Mouse (Mus musculus): Measurements from ENCODE around the gene Mlip.

Mlip gene

DNA sequence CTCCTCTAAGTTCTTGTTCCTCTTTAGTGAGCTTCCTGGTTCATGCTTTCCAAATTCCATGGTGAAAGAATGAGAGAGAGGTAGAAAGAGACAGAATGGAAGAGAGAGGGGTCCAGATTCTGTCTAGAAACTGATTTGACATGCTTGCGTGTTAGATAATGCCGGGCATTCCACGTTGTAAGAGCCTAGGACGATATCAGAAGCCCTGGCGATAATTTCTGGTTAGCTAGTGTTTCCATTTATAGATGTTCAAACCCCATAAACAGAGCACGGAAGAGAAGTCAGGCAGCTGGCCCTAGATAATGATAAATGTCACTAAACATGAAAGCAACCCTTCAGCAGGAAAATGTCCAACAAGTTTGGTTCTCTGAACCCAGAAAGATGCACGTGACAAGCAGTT lies 5.1 kb downstream of the Mlip start:
- no peak for DNase-seq (ENCODE audit: low spot score in 2 of 2)

DNA sequence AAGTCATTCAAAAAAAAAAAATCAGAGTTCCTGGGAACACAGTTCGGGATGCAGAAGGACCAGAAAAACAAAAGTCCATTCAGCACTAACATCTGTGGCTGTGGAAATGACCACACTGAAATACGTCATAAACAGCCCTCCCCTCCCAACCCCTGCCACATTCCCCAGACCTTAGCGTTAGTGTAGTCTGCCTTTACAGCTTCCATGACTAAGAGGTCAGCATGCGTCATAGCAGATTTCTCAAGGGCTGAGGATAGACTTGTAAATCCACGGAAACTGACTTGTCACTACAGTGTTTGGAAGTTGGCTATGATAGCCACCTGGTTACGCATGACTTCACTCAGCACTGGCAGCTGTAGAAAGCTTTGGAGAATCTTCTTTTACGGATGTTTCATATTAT lies 8.5 kb downstream of the Mlip start:
- DNase-seq (ENCODE audit: low spot score in 2 of 2): no peak

DNA sequence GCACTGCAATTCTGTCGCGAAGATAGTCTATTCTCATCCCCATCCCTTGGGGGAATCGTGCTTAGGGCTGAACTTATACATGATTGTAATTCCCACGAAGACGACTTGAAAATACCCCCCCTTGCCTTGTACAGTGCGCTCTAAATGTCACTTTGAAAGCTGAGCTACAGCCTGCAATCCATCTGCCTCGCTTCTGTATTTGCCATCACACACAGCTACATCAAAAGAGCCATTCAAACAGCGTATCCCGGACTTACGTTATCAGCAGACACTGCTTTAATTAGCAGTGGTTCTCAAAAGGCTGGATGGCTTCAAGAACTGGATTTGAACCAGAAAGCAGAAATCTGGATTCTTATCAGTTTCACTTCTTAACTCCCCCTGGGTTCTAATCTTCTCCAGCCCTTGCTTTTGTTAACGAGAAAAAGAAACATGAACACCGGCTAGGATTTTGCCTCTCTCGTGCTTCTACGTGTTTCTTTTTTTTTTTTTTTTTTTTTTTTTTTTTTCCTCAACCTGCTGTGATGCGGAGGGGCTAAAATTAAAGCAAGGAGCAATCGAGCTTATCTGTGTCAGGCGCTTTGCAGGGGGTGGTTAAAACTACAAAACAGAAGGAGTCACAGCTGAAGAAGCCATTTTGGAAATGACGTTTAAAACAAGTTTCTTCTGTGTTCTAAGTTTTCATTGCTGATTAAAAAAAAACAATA lies 12.5 kb downstream of the Mlip start:
- DNase-seq (ENCODE audit: low spot score in 2 of 2): peak; percentile 52 to 80

DNA sequence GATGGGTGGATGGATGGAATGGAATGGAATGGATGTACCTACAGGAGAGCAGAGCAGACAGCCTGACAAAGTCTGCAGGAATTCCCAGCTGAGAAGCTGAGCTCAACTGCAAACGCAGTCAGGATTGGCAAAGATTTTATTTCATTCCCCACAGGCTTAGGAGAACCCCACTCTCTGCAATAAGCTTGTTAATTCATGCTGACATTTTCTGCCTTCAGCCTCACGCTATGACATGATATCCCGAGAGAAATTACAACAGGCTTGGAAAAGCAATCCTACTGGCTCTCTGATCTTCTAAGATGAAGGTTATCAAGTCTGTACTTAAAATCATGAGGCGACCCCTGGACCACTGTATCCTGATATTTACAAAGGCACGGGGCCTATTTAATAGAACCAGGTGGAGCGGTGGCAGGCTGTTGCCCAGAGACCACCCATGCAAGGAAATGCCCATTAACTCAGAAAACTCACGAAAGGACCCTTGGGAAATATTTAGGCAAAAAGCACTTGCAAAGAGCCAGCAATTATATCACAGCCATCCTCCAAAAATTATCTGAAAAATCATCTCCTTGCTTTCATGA lies 13.1 kb downstream of the Mlip start:
- DNase-seq (ENCODE audit: low spot score in 2 of 2): peak in 1 of 2 experiments; percentile 31

DNA sequence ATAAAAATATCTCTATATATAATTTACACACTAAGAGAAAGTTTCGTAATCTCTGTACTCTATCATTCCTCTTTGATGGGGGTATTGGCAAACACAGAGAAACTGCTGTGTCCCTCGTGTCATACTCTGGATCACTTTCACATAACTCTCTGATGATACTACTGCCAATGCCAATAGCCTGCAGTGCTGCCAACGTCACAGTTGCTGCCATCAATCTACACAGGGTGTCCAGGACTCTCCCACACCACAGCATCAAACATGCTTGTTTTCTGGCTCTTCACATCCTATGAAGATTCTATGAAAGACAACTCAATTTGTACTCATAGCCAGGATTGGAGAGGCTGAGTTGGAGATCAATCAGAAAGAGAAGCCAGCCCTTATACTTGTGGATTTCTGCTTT lies 17.4 kb downstream of the Mlip start:
- no peak for DNase-seq (ENCODE audit: low spot score in 2 of 2)

DNA sequence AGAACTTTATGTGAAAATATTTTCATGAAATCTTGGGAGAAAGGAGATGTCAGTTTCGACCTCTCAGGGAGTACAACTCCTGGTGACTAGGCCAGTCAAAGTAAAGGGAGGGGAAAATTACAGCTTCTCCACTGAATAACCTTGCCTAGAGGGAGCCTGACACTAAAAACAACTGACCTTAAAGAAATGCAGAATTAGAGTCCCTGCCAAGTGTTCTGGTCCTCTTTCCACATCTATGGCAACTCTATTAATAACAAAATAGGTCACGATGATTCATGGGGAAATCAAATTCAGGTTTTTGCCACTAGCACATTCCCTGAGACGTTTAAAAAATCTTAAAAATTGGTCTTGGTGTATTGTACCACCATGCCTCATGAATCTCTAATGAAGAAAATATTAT lies 34.4 kb downstream of the Mlip start:
- no peak for DNase-seq (ENCODE audit: low spot score in 2 of 2)

DNA sequence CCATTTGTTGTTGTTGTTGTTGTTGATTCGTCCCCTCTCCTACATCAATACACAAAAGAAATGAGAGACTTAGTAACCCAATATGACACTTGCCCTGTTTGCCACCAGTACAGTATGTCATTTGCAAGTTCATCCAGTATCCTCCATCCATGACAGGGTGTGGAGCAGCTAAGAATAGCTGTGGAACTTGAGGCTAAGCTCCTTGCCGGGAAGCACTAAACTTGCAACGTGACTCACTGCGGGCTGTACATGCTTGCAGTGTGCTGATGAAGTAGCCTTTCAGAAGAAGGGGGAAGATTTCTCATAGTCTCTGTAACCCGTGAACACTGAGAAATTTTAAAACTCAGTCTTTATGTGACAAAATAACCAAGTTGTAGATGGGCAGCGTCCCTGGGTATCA lies 42.2 kb downstream of the Mlip start:
- no peak for DNase-seq (ENCODE audit: low spot score in 2 of 2)

DNA sequence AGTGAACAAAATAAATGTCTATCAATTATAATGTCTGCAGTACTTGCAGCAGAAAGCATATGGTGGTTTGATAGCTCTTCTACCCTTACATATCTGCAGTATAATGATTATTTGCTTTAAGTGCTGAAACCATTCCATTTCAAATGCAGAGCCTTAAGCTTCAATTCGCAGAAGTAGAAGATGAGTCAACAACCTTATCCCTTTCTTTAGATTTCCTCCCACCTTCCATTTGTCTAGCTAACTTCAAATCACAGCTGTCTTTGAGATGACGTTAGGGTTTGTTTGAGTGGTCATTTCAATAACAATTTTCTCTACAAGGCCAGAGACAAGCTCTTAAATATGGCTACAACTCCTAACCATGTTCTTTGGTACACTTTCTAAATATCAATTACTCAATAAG lies 47.4 kb downstream of the Mlip start:
- no peak for DNase-seq (ENCODE audit: low spot score in 2 of 2)

DNA sequence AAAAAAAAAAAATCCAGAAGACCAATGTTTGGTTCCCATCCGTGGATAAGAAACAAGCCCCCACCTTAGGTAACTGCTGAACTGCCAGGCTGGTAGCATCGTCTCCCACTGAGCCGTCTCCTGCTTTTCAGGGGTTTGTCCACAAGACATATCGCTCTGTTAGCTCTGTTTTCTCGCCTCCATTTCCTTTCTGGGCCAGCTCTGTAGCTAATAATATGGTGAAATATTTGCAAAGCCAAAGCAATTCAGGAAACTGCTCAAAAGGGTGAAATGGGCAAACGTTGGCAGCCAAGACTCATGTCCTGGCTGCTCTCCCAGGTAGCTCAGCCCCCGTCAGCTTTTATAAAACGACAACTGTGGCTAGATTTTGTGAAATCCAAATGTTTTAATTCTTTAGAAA lies 50.4 kb downstream of the Mlip start:
- DNase-seq (ENCODE audit: low spot score in 2 of 2): peak in 1 of 2 experiments; percentile 32

DNA sequence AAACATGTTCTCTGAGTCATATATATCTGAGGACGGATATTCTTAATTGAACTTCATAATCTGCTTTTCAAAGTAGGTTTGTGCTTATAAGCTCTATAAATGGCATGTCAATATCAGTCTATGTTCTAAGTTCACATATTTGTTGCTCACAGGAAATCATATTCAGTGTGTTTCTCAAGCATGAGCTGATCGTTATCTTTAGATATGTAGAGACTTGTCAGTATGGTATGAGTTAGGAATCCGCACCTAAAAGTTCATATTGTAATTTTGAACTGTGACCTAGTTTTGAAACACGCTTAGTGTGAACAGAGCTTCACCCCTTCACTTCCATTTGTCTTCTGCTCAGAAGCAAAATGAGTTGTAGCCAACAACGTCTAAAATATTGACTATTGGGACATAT lies 64.8 kb downstream of the Mlip start:
- no peak for DNase-seq (ENCODE audit: low spot score in 2 of 2)

DNA sequence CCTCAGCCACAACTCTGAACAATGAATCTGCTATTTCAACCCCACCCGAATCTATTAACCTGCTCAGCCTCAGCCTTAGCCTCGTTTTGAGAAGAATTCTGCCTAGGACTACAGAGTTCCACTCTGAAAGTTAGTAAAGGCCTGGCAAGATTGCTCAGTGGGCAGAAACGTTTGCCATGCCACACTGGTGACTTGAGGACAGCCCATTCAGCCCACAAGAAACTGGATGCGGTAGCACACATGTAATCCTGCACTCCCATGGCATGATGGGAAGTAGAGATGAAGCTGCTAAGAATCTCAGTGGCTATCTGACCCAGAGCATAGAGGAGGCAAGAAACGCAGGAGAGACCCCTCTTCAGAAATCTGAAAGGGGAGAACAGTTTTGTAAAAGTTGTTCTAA lies 73.4 kb downstream of the Mlip start:
- no peak for DNase-seq (ENCODE audit: low spot score in 2 of 2)

DNA sequence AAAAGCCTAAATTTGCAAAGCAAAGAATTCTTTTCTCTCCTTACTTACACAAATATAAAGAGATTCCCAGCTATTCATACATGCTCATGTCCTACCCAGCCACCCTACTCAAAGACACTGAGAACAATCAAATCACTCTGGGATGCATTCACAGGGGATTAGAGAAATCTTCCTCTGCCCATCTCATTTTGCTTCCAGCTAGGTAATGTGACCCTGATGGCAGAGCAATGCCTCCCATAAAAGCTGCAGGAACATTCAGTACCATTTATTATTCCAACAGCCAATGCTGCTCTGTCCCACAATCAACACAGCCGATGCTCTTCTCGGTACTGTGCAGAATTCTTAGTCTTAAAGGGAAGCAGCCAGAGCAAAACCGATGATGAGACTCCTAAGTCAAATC lies 74.7 kb downstream of the Mlip start:
- no peak for DNase-seq (ENCODE audit: low spot score in 2 of 2)

DNA sequence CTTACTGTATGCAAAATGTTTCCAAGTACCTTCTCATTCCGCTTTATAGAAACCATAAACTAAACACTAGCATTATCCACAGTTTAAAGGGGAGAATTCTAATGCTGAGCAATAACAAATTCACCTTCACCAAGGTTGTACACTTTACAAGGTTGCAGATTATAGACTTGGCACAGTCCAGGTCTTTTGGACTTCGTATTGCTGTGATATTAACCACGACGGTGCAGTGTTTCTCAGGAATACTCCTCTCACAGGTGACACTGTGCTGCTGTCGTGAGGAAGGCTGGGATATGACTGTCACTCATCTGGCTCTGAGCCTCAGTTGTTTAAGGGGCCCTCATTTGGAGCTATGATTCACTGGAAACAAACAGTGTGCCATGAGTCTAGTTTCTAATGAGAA lies 75.5 kb downstream of the Mlip start:
- no peak for DNase-seq (ENCODE audit: low spot score in 2 of 2)

DNA sequence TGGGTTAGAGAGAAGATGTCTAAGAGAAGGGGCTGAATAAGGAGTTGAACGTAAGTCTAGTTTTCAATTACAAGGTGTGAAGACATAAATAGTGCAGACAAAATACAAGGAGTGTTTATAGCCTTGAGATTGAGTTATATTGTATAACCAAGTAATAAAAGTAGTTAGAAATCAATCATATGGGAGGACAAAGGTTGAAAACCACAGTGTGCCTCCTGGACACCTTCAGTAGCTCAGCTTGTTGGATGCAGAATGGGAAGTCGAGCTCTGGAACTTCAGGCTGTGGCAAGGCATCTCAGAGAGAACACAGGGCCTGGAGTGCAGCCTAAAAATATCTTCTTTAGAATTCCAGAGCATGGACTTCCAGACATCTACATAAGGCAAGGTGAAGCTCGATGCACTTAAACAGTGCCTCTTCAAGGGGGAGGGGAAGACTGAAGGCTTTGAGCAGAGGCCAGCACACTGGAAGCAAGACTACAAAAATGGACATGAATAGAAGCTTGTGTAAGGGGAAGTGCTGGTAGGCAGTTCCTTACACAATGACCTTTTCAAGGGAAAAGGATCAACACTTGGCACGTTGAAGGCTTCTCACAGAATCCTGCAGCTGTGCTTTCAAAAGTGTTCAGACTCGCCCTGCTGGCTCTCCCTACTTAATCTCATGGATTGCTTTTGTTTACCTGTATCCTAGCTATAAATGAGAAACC lies 76.2 kb downstream of the Mlip start:
- DNase-seq (ENCODE audit: low spot score in 2 of 2): peak; percentile 29 to 46

DNA sequence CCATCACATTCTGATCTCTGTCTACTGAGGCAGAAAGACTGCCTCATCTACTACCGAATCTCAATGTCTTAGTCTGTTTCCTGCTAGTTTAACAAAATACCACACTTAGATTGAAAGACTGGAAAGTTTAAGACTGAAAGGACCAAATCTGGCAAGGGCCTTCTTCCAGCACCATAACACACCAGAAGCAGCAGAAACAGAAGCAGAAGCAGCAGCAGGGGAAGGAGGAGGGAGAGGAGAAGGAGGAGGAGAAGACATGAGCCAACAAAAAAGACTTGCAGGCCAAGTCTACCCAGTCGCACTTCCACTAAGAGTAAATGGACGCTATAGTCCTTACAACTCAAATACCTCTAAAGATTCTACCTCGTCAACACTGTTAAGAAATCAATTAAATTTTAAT lies 80.0 kb downstream of the Mlip start:
- DNase-seq (ENCODE audit: low spot score in 2 of 2): no peak

DNA sequence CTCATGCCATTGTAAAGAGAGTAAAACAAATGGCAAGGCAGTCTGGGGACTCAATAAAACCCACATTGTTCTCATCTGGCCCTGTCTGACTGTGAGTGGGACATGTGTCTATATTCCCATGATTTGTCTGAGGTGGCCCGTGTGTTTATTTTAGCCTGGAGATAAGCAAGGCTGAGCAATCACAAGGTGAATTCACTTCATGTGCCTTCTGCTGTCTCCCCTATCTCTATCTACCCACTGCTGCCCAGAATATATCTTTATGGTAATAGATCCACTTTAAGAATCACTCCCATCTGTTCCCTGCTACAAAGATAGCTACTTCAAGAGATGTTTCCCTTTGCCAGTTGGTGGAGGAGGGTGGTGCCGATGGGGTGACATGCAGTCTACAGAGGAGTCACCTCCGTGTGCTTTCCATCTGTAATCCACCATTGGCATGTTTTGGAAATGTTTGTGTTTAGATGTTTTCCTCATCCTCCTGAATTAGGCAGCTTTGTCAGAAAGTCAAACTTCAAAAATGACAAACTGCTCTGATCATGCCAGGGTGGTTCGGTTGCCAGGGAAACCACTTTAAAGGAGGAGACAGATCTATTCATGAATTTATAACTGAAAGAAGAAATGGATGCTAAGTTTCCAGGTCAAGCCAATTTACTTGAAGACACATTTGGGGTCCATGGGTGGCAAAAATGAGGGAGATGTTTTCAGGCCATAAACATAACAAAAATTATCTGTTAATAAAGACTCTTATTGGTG lies 87.3 kb downstream of the Mlip start:
- peak; percentile 51 to 73 for DNase-seq (ENCODE audit: low spot score in 2 of 2)

DNA sequence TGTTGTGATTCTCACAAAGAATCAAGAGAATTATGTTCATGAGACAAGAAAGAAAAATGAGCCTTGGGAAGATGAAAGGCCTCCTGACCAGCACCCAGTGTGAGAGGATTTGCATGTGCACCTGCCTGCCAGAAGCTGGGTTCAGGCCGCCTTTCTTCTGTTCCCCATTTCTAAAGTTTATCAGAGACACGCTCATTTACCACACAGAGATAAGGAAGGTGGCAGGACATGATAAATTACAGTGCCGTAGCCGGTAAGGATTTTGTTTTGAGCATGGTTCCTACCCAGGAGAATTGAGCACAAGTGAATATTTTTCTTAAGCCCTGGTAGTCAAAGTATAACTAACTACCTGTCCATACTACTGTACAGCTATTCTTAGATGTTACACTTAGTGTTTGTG lies 93.7 kb downstream of the Mlip start:
- no peak for DNase-seq (ENCODE audit: low spot score in 2 of 2)

DNA sequence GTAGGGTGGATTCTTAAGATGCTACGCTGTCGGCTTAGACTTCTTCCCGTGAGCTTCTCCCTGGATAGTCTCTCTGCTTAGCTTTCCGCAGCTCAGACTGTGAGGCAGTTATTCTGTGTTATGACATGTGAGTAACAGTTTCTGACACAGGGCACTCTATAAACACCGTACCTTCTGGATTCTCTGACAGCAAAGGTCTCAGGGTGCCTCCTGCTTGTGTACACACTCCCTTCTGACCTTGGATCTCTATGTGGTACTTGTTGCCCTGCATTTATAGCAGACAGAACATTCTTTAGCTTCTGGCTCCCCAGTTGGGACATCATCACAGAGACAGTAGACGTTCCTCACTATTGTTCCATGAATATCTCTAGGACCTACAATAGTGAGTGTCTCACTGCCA lies 94.5 kb downstream of the Mlip start:
- no peak for DNase-seq (ENCODE audit: low spot score in 2 of 2)

DNA sequence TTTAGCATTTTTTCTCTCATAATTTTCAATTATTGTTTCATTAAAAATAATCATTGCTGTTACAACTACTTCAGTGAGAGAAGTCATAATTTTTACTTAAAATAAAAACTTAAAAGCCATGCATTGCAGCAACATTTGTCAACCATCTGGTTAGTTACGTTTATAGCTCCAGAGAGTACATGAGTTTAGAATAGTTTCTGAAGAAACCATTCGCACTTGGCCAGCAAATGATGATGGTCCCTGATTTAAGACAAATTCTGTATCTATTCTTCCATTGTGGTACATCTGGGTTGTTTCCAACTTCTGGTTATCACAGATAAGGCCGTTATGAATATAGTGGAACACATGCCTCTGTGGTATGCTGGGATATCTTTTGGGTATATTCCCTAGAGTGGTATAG lies 98.3 kb downstream of the Mlip start:
- peak in 1 of 2 experiments; percentile 36 for DNase-seq (ENCODE audit: low spot score in 2 of 2)

DNA sequence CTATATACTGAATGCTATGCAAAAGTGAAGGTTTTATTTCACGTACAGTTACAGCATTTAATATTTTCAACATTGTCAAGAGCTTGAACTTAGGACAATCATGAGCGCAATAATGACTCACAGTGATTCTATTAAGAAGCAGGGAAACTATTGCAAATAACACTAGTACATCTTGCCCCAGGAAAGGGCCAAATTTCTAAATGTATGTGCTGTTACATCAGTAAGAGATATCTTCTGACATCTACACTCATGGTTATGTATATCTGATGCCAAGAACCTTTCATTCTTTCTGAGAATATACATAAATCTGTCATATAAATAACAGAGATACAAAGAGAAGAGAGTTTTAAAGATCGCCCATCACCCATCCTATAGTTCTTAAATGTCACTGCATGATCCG lies 100.0 kb downstream of the Mlip start:
- DNase-seq (ENCODE audit: low spot score in 2 of 2): no peak

DNA sequence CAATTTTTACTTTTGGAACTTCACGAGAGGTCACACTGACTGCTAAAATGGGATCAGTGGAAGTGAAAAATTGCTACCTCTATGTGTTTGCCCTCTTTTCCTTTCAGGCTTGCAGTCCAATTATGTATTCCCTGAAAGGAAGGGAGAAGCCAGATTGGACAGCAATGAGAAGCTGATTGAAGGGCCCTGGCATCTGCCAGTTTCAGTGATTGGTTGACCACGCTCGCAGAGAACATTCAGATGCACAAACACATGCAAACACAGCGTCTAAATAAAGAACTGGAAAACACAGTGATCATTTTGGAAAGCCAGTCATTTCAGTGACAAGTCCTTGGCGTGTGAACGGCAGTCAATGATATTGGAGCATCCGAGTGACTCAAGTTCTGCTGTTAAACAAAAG lies 100.6 kb downstream of the Mlip start:
- DNase-seq (ENCODE audit: low spot score in 2 of 2): peak; percentile 56 to 80

DNA sequence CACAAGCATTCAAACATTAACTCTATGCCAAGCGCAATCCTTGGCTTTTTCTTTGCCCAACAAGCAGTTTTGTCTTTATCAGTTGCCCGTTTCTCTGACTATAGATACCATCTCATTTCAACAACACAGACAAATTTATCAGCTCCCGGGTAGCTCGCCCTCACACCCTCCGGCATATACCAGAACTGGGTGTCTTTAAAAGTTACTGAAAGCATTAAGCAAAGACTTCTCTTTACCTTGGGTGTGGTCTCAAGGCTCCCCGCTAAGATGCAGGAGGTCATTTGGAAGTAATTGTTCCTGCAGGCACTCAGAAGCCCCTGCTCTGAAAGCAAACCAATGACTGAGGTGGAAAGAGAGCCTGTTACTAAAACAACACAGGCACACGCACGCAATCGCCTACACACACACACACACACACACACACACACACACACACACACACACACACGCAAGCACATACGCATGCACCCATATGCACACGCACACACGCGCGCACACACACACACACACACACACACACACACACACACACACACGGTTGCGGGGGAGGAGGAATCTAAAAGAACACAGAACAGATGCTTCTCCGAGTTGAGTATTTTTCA lies 101.2 kb downstream of the Mlip start:
- DNase-seq (ENCODE audit: low spot score in 2 of 2): peak; percentile 58 to 70

Data from right cerebral cortex, postnatal 10 days (tissue).